Mouse (Mus musculus): ENCODE data around the gene Lpin2.

The Lpin2 gene

GRCm38 (mm10) chr17:71233210-71233609, 50.9 kb downstream of the Lpin2 start:
- no peak for DNase-seq (ENCODE audit: low spot score)

DNA sequence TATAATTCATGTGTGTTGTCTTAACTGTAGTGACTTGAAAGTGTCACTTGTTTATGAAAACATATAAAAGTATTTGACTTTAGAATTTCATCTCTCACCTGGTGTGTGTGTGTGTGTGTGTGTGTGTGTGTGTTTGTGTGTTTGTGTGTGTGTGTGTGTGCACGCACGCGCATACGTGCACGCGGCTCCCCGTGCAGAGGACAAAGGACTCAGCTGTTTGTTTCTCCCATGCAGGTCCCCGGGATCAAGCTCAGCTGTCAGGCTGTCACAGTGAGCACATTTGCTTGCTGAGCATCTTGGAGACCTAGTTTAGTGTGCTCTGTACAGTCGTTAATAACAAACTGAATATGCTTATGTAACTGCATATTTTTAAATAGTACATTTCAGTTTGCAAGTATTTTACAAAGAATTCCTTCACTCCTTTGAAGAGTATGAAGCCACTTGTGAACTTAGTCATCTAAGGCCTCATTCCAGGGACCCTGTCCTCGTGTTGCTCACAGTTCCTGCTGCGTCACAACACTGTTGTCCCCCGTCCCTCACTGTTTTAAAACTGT, 51.8 kb downstream of the Lpin2 start:
- no peak for DNase-seq (ENCODE audit: low spot score)

DNA sequence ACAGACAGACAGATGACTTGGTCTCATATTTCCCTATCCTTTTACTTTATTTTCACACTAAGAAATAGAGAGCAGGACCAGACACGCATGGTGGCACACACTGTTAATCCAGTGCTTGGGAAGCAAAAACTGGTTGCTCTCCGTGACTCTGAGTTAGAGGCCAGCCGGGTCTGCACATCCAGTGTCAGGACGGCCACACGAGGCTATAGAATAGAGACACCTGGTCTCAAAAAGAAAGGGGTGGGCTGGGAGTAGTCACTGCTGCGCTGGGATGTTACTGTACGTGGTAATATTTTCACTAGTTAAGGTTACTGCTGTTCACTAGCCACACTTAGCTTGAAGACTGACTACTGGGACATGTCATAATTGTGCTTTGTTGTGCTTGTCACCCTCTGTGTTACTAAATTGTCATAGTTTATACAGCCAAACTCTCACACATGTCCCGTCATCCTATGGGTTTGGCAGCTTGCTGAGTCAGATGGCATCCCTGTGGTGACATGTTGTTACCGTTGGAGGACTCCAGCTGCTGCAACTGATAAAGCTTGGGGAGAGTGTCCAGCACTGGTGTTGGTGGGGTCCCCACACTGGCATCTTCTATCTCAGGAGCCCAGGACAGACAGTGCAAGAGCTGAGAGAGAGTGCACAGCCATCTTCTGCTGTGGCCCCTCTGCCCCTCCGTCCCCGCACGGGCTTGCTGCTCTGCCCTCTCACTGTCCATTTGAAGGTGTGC, 53.0 kb downstream of the Lpin2 start:
- DNase-seq (ENCODE audit: low spot score): no peak

- no peak for DNase-seq (ENCODE audit: low spot score)
Measured at GRCm38 (mm10) chr17:71238494-71238893, 56.1 kb downstream of the Lpin2 start.

DNA sequence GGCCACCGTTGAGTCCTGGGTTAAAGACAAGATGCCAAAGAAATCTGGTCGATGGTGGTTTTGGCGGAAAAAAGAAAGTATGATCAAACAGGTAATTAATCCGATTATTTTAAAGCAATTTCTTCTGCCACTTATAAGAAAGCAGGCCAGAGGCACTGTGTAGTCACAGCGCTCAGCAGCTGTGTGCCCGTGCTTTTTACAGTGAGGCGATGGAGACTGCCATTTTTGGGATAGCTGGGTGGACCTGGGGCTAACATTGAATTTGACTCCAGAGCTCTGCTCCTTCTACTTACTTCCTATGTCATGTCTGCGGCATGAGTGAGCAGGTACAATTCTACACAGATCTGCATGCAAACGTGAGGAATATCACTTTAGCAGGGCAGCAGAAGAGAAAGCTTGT, 58.5 kb downstream of the Lpin2 start:
- DNase-seq (ENCODE audit: low spot score): no peak

DNA sequence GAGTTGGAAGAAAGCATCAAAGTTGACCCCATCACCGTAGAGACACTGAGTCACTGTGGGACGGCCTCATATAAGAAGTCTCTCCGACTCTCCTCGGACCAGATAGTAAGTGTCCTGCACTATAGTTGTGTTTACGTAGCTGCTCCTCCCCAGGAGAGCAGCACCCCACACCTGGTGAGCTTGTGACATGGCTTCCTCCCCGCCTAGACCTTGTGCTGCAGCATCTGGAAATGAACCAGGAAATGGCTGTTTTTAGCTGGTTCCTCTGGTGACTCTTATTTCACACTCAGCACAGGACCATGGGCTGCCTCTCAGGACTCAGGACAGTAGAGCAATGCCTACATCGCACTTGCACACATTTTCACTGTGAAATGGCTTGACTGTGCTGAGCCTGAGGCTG, 60.3 kb downstream of the Lpin2 start:
- DNase-seq (ENCODE audit: low spot score): no peak

DNA sequence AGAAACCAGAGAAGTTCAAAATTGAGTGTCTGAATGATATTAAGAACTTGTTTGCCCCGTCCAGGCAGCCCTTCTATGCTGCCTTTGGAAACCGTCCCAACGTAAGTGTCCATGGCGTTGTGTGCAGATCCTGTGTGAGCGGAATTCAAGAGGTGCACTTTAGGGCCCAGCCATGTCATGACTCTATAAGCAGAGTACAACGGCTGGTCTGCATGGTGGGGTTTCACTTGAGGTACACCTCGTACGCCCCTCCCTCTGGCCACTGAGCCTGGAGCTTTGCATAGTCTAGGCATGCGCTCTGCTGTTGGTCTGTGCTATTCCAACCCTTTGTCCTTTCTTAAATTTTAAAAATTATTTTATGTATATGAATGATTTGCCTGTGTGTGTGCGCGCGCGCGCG, 62.8 kb downstream of the Lpin2 start:
- DNase-seq (ENCODE audit: low spot score): no peak

- no peak for DNase-seq (ENCODE audit: low spot score)
Measured at GRCm38 (mm10) chr17:71246022-71246421, 63.7 kb downstream of the Lpin2 start.

- DNase-seq (ENCODE audit: low spot score): no peak
Measured at GRCm38 (mm10) chr17:71248963-71249362, 66.6 kb downstream of the Lpin2 start.

GRCm38 (mm10) chr17:71250046-71250445, 67.7 kb downstream of the Lpin2 start:
- no peak for DNase-seq (ENCODE audit: low spot score)

- no peak for DNase-seq (ENCODE audit: low spot score)
Measured at GRCm38 (mm10) chr17:71250819-71251600, 68.7 kb downstream of the Lpin2 start.

- no peak for DNase-seq (ENCODE audit: low spot score)
Measured at GRCm38 (mm10) chr17:71251601-71252001, 69.2 kb downstream of the Lpin2 start.

DNA sequence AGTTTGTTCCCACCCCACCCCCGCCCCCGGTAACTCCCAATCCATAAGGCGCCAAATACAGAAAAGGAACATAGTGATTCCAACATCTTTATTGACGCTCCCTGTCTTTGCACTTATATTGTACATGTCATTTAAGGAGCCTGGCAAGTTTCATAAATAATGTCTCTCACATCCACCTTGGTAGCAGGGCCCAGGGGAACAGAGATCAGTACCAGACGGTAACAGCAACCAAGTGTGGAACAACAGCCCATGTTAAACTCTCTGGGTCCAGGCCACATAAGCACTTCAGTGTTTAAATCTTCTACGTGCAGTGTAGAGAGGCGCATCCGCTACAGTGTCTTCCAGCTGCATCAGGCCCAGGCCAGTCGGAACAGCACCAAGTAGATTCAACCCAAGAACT, 69.7 kb downstream of the Lpin2 start:
- no peak for DNase-seq (ENCODE audit: low spot score)

DNA sequence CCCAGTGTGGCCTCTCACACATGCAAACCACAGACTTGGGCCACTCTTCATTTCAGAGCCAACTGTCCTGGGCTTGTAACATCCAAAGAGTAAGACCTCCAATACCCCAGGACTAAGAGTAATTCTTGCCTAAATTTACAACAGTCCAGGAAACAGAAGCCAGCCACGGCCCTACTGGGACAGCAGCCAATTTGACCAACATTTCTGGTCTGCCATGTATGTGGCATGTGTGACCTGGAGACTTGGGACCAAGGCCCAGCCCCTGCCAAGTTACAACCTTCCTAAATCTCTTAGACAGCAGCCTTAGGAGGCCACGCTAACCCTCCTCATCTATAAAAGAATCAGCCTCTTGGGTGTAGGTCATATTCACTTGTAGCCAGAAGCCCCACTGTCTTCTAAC, 71.0 kb downstream of the Lpin2 start:
- no peak for DNase-seq (ENCODE audit: low spot score)

DNA sequence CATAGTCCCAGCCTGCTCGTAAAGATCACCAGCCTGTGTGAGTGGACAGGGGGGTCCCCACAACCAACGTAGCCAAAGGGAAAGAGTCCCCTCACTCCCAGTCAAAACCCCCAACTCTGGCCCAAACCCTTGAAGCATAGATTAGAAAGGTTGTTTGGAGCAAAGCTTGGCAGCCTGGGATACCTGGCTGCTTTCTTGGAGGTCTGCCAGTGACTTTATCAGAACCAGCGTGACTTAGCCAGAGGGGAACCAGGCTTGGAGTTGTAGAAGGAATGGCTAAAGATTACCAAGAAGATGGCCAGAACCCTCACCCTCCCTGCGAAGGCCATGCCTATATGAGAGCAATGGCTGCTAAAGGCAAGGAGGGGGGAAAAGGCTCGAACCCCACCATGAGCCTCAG, 71.7 kb downstream of the Lpin2 start:
- DNase-seq (ENCODE audit: low spot score): no peak

DNA sequence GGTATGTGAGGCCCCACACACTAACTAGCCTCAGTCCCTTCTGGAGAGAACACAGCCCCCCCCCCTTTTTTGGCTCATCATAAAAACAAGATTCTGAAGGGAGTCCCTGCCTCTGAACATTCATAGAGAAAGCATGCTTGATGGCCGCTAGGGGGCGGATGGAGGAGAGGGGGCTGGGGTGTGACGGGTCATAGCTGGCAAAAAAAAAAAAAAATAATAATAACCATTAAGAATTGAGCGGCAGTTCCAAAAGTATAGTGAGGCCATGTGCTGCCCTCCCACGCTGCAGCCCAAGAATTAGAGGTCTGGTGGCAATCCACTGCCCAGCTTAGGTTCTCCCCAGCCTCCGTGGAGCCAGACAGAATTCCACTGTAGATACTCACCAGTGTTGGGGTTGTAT, 72.4 kb downstream of the Lpin2 start:
- DNase-seq (ENCODE audit: low spot score): no peak

DNA sequence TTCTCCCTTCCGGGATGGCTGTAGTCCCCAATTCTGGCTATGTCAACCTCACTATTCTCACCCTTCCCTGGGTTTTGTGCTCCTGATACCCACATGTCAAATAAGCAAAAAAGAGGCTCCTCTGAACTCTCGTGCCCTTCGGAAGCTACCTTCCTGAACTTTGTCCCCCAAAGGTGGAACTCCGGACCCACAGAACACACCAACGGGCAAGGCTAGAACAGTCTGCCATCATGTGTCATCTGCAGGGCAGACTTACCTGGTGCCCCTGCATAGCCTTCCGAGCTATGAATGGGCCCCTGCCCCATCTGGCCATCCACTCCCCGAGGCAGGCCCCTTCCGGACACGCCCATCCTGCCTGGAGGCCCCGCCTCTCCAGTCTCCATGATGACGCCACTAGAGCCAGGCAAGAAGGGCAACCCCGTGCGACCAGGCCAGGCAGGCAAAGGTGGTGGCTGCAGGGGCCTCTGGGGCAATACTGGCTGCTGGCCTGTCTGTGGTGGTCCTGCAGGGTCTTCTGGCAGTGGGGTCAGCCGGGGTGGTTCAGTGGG, 73.8 kb downstream of the Lpin2 start:
- no peak for DNase-seq (ENCODE audit: low spot score)

GRCm38 (mm10) chr17:71256806-71257536, 74.6 kb downstream of the Lpin2 start:
- no peak for DNase-seq (ENCODE audit: low spot score)

GRCm38 (mm10) chr17:71259727-71260126, 77.4 kb downstream of the Lpin2 start:
- no peak for DNase-seq (ENCODE audit: low spot score)

GRCm38 (mm10) chr17:71260658-71261057, 78.3 kb downstream of the Lpin2 start:
- no peak for DNase-seq (ENCODE audit: low spot score)

DNA sequence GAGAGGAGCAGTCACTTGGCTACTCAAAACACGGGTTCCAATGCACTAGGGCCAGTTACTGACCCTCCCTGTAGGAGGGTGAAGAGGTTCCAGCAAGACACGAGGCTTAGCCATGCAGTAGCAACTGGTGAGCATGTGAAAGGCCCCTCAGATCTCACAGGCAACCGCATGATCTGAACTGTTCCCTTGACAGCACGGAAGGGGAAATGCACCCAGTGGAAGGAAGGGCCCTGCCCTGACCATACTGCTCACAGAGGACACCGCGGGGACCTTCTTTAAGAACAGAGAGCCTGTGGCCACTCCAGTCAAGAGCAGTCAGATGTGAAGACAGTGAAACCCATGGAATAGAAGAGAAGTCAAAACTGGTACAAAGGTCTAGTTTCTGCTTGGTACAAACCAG, 80.8 kb downstream of the Lpin2 start:
- DNase-seq (ENCODE audit: low spot score): no peak

- no peak for DNase-seq (ENCODE audit: low spot score)
Measured at GRCm38 (mm10) chr17:71264739-71265138, 82.4 kb downstream of the Lpin2 start.
